Mouse (Mus musculus) kidney, adult 8-10 months (tissue): ENCODE results near the gene Nfu1.
A peak's percentile ranks its signal among the peaks of the same experiment; 100 is the strongest.

Source experiments
- DNase-seq, 2 experiments: peaks; one replicate each; pipeline ENCODE4 v3.0.0; 2022

Gene Nfu1

GRCm38 (mm10) chr6:87008887-87009286, at the start of gene Nfu1:
Nfu1 (plus strand) TSS chr6:87009236.
- DNase-seq: no peak

DNA sequence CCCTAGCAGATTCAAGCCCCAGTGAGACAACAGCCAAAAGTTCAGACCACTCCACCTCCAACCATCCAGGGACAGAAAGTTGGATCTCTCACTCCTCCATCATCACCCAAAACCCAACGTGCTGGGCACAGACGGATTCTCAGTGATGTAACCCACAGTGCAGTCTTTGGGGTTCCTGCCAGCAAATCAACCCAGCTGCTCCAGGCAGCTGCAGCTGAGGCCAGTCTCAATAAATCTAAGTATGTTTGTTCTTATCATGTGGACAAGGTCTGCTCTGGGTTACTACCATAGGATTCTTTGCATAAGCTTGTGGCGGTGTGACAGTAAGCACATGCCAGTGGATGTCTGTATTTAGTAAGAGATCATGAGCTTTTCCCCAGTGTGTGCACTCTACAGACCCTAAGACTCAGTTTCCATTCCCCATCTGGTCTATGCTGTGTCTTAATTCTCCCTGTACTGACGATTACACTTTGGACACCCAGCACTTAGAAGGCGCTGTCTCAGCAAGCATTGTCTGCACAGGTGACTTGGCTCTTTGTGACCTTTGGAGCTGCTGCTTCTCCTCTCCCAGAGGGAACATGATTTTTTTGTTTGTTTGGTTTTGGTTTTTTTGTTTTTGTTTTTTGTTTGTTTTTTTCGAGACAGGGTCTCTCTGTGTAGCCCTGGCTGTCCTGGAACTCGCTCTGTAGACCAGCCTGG, 44.9 kb upstream of the Nfu1 start:
- peak in 1 of 2 experiments; percentile 28 for DNase-seq

GRCm38 (mm10) chr6:86967166-86967565, 41.9 kb upstream of the Nfu1 start:
- no peak for DNase-seq

- DNase-seq: no peak
Observed at GRCm38 (mm10) chr6:86973956-86974355, 35.1 kb upstream of the Nfu1 start.

- peak in 1 of 2 experiments; percentile 34 for DNase-seq
Observed at GRCm38 (mm10) chr6:86978156-86978908, 30.7 kb upstream of the Nfu1 start.

DNA sequence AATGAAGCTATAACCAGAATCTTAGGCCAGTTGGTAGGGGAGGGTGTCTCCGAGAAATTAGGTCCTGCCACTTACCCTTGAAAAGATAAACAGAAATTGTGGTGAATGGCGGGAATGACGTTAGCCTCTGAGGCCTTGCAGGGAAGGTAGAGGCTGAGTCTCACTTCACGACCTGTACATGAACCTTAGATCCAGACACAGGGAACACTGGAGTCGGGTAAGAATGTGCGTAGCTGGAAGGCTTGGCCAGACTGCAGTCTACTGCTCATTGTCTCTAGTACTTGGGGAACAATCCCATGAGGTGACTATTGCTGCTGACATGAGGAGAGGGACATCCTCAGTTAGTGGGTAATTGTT, 30.1 kb upstream of the Nfu1 start:
- no peak for DNase-seq

GRCm38 (mm10) chr6:86981206-86981605, 27.8 kb upstream of the Nfu1 start:
- DNase-seq: no peak

DNA sequence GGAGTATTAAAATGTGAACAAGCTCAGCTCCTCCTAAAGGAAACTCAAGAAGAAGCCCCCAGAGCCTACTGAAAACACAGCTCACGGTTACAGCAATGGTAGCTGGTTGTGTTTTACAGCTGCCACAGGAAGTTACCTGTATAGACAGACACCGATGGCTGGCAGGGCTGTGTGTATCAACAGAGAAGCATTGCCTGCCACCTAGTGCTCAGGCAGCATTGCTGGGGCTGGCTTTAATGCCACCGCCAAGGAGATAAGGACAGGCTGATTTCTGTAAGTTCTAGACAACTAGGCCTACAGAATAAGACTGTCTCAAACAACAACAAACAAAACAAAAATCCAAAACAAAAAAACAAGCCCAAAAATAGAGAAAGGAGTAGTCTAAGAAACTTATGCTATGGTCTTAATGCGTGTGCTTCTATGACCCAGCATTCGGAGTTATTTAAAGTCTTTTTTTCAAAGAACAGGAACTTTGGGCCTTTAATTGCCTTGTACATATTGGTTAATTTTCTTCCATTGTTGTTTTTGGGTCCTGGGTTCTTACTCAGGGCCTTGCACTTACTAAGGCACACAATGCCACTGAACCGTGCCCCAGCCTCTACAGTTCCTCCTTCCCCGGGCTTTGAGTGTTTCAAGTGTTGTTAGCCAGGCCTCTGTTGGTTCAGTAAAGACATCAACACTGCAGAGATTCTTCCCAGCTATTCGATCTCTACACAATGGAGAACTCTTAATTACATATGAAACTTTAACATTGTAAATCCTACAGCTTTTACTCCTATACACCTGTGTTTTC, 23.5 kb upstream of the Nfu1 start:
- DNase-seq: peak in 1 of 2 experiments; percentile 38

DNA sequence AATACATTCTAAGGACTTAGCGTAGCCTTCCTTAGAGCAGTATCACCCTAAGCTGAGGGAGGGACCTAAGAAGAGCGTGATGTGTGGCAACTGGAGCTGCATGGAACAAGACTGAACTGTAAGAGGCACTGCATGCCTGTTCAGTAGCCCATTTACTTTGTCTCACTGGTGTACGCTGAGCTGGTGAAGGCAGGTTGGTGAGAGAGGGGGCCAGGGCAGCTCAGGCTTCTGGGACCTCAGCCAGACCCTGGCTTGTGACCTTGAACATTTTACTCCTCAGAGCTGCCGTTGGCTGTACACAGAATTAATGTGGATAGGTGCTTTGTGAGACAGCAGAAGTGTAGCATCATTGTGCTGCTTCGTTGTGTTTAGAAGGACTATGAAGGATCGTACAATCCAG, 19.5 kb upstream of the Nfu1 start:
- peak; percentile 35 to 48 for DNase-seq

DNA sequence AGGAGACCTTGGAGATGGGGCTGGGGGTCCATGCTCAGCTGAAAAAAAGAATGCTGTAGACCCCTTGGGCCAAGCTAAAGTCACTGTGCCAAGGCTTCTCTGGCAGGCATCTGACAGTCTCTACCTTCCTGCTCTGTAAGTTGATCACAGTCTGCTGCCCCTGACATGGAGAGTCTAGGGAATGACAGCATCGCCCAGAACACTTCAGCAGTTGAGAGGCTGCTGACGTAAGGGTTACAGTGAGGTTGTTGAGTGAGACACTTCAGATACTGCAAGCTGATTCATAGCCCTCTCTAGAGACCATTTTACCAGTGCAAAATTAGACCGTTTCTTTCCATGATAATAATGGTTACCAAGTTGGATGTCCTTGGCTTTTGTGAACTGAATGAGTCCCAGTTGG, 18.0 kb upstream of the Nfu1 start:
- DNase-seq: no peak

DNA sequence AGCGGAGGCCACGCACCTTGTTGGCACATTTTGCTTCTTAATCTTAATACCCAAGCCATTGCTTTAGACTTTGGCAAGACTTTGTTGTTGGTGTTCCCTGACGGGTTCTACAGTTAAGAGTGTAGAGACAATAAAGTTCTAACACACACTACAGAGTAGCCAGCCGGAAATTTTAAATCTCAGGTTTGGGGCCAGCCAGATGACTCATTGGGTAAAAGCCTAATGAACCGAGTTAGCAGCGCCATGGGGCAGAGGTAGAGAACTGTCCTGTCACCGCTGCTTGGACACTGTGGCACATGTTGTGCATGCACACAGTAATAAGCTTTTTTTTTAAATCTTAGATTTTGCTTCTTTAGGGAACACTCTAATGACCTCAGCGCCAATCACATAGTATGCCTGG, 16.7 kb upstream of the Nfu1 start:
- DNase-seq: no peak

DNA sequence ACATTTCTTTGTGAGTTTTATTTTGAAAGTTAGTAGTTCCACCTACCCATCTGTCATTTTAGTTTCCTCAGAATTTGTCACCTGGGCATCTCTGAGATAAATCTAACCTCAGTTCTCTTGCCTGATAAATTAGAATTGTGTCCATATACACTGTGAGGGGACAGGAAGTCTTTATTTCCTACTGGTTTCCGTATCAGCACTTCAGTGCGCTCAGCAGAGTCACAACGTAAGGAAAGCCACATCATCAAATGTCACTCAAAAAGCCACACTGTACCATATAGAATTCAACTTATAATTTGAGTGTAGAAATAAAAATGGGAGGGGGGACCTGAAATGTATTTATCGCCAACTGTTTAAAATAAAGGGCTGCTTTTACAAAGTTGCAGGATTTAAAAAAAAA, 14.8 kb upstream of the Nfu1 start:
- no peak for DNase-seq

DNA sequence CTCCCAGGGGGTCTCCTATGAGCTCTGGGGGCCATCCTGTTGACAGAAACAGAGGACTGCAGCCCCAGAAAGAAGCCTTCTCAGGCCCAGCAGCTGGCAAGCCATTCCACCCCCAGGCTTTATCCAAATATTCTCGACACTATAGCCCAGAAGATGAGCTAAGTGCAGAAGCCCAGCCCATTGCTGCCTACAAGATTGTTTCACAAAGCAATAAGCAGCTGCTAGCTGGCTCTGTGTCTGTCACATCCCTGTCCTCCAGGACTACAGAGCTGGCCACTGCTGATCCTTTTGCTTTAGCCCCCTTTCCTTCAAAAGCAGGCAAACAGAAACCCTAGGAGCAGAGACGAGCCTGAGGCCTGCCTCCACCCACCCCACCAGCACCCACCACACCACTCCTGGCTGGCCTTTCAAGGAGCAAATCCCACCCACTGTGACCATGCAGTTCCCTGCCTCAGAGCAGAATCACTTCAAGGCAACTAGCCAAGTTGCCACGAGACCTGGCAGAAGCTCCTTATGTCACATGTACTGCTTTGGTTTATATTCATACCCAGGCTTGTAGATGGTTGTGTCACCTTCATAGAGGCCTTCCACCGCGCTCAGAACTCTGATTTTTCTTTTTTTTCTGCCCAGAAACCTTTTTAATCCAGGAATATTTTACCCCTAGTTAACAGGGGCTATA, 12.3 kb upstream of the Nfu1 start:
- peak; percentile 61 to 62 for DNase-seq

GRCm38 (mm10) chr6:86997360-86997759, 11.7 kb upstream of the Nfu1 start:
- no peak for DNase-seq

DNA sequence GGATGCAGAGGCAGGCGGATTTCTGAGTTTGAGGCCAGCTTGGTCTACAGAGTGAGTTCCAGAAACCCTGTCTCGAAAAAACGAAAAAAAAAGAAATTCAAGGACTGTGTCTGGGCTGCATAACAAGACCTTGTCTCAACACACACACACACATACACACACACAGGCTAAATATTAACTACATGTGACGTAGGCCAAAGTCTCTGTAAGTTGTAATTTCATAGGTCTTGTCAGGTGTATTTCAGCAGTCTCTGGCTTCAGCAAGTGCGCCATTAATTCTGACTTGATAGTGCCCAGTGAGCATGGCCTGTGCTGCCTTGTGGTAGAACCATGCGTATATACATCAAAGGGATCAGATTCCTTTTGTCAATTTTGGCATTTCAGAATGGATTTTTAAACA, 7.0 kb upstream of the Nfu1 start:
- peak; percentile 21 to 65 for DNase-seq

DNA sequence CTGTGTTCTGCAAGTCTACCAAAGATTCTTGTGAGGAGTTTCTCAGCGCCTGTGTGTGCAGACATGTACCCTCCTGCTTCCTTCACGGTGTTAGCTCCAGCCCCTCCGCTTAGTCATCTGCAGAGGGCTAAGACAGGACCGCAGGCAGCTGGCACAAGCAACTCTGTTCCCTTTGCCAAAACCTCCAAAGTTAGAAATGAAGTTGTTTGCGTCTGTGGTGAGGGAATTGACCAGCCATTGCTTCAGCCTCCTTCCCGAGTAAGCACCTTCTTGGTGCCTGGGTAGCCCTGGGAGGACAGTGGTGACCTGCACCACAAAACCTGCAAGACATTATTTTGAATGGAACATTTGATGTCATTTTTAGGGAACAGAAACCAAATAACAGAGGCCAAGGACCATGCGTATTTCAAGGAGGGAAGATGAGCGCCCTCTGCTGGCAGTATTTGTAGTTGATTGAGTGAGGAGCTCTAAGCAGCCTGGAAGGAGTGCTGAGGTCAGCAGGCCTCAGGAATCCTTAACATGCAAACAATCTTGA, 6.4 kb upstream of the Nfu1 start:
- peak; percentile 87 to 93 for DNase-seq

GRCm38 (mm10) chr6:87004099-87004498, 4.9 kb upstream of the Nfu1 start:
- no peak for DNase-seq

GRCm38 (mm10) chr6:87005577-87005976, 3.5 kb upstream of the Nfu1 start:
- no peak for DNase-seq

DNA sequence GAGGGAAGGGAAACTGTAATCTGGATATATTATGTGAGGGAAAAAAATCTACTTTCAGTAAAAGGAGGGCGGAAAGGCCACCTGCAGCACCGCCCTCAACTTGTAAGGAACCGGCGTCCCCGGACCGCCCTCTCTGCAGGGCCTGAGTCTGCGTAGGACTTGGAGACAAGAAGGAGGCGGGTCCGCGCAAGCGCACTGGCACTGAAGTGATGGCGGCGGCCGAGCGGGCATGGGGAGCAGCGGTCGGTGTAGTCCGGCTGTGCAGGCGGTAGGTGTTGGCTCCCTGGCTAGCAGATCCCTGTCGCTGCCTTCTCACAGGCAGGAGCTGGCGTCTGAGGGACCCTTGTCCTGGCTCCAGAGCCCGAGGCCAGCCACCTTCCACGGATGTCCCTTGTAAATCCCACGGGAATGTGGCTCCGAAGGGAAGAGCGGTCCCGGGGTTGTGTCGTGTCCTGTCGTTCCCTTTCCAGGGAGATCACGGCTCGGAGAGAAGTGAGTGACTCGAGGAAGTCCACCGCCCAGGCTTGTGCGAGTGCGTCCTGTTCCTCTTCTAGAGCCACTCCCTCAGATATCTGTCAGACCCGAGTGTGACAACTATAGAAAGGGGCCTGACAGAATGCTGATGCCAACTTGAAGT, 774 bp downstream of the Nfu1 start:
- DNase-seq: peak; percentile 93 to 95

DNA sequence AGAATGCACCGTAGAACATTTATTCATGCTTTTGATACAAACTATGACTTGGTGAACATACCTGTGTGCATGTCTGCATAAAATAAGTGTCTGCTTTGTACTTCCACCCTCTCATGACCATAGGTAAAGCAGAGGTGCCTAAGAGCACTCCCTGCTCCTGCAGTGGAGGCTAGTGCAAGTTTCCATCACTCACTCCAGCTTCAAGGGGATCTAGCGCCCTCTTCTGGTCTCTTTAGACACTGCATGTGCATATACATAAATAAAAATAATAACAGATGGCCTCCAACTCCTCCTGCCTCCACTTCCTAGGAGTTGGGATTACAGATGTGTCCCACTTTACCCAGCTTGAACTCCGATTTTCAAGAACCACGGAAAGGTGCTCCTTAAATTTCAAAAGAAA, 7.9 kb downstream of the Nfu1 start:
- peak in 1 of 2 experiments; percentile 54 for DNase-seq

- DNase-seq: no peak
Observed at GRCm38 (mm10) chr6:87018874-87019273, 9.8 kb downstream of the Nfu1 start.

DNA sequence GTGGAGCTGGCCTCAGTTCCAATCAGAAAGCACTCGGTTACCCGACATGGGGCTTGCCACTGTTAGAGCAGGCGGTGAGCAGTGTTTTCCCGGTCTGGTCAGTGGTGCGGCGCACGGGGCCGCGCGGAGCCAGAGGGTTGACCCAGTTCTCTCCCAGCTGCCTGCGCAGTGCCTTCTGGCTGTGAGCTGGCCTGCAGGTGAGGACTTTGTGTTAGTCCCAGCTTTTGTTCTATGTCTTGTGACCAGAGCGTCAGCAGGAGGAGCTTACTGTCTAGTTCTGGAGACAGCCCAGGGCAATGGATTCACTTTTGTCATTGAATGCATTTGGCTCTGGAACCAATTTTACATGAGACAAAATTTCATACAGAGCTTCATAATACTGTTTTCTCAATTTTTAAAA, 12.8 kb downstream of the Nfu1 start:
- no peak for DNase-seq
